8 mouse cellular contexts compared by ENCODE assay signal in genomic region chr7:128004487-128005362, GRCm38 (mm10). TPM values are rescaled to one million over a fixed set of nuclear protein-coding genes. Genes with fewer than 3 reads are reported as not detected.
DNase-seq lines count a peak whose midpoint lies in the region; ATAC-seq and TF ChIP-seq lines count a peak whose summit lies in the region.

No protein-coding gene starts in this region.

- no peak overlapping the region for H3K9ac ChIP-seq in lung, embryonic 15.5 days

- 20% methylated on average over 35 of the region's 35 CpGs for WGBS in lung, embryonic 15.5 days
- WGBS in thymus, adult 2 months = 50% methylated on average over 35 of the region's 35 CpGs

- TF ChIP-seq CTCF in thymus, adult 2 months (IDR thresholded peaks at IDR 0.05; ENCODE audit: borderline replicate concordance, control insufficient read depth, extremely low read depth, insufficient read depth, low read length, poor library complexity) = no peak

- H3K9me3 ChIP-seq in lung, embryonic 15.5 days = no peaks in the 10 kb centered on the region

- H3K27me3 ChIP-seq in lung, embryonic 15.5 days = peaks cover 4% of the 10 kb centered on the region; the same call in 1 of the 2 replicates
- no peaks in the 10 kb centered on the region for H3K27me3 ChIP-seq in thymus, adult 2 months (ENCODE audit: control insufficient read depth, insufficient read depth, low read length)

- H3K27ac ChIP-seq in lung, embryonic 15.5 days = peak overlapping the region; percentile 79
- no peak overlapping the region for H3K27ac ChIP-seq in thymus, adult 2 months (ENCODE audit: control insufficient read depth, insufficient read depth, low read length)

- peak overlapping the region; percentile 12; the same call in 1 of the 2 replicates for H3K4me3 ChIP-seq in lung, embryonic 15.5 days
- peak overlapping the region; percentile 10; the same call in 1 of the 2 replicates for H3K4me3 ChIP-seq in thymus, adult 2 months (ENCODE audit: control insufficient read depth, insufficient read depth, low read length)

- DNase-seq in cerebellum, adult 9-10 months = peak; percentile 16
- DNase-seq in cerebellum, adult 8-10 months = no peak
- peak; percentile 69 for DNase-seq in gastrocnemius, postnatal 25 days
- peak; percentile 87 for DNase-seq in kidney, adult 11 months
- DNase-seq in thymus, adult 2 months = peak; percentile 51
- no peak for DNase-seq in frontal cortex, adult 2 months (ENCODE audit: extremely low spot score in 1 of 2, low spot score in 1 of 2)
- no peak for DNase-seq in B cell, adult 2 months

- H3K4me2 ChIP-seq in lung, embryonic 15.5 days = peak overlapping the region; percentile 46

- peaks cover 14% of the 10 kb centered on the region; the same call in 1 of the 2 replicates for H3K4me1 ChIP-seq in lung, embryonic 15.5 days
- H3K4me1 ChIP-seq in thymus, adult 2 months (replicated peaks; ENCODE audit: control insufficient read depth, insufficient read depth, low read length) = peaks cover 16% of the 10 kb centered on the region

- H3K36me3 ChIP-seq in lung, embryonic 15.5 days = no peaks in the 10 kb centered on the region
- no peaks in the 10 kb centered on the region for H3K36me3 ChIP-seq in thymus, adult 2 months (ENCODE audit: control insufficient read depth, insufficient read depth, low read length)

- TF ChIP-seq POLR2A in thymus, adult 2 months (IDR thresholded peaks at IDR 0.05; ENCODE audit: control insufficient read depth, extremely low read depth, insufficient read depth, low read length, poor library complexity) = no peak

- ATAC-seq in lung, embryonic 15.5 days (ENCODE audit: borderline replicate concordance, extremely low read depth, low FRiP score, low TSS enrichment) = peak; percentile 80; the same call in 1 of the 2 replicates

RNA-seq across cellular contexts. Expression of gene Trim72, which starts 1.0 kb away (rescaled TPM):
- 100 to 1,000 TPM; 235 to 294 TPM for total RNA-seq in gastrocnemius, postnatal 25 days (2021)
- 0.10 TPM in 1 of 2 replicates, not detected in the other for polyA plus RNA-seq in lung, embryonic 15.5 days (2015; fragmentation: Nextera tagmentation; extraction: Ambion mirVana)
- 1.4 and 13.4 TPM in 2 replicates for polyA plus RNA-seq in thymus, adult 2 months (2012; rRNA removed)
- 2.5 and 2.8 TPM in 2 replicates for polyA plus RNA-seq in frontal cortex, adult 2 months (2012; rRNA removed)

RNA-seq across cellular contexts. Expression of gene Pycard, which starts 11.1 kb away (rescaled TPM):
- total RNA-seq in gastrocnemius, postnatal 25 days (2021) = under 1 TPM; 0.72 to 0.82 TPM
- 35.0 and 37.6 TPM in 2 replicates for polyA plus RNA-seq in lung, embryonic 15.5 days (2015; fragmentation: Nextera tagmentation; extraction: Ambion mirVana)
- polyA plus RNA-seq in thymus, adult 2 months (2012; rRNA removed) = 420 and 521 TPM in 2 replicates
- 7.5 and 10.1 TPM in 2 replicates for polyA plus RNA-seq in frontal cortex, adult 2 months (2012; rRNA removed)

RNA-seq across cellular contexts. Expression of gene Fus, which starts 37.5 kb away (rescaled TPM):
- total RNA-seq in gastrocnemius, postnatal 25 days (2021) = 10 to 100 TPM; 76.2 to 78.4 TPM
- polyA plus RNA-seq in lung, embryonic 15.5 days (2015; fragmentation: Nextera tagmentation; extraction: Ambion mirVana) = 428 and 443 TPM in 2 replicates
- 478 and 527 TPM in 2 replicates for polyA plus RNA-seq in thymus, adult 2 months (2012; rRNA removed)
- polyA plus RNA-seq in frontal cortex, adult 2 months (2012; rRNA removed) = 446 and 481 TPM in 2 replicates

RNA-seq across cellular contexts. Expression of gene Itgam, which starts 57.7 kb away (rescaled TPM):
- 1 to 10 TPM; 1.1 to 2.6 TPM for total RNA-seq in gastrocnemius, postnatal 25 days (2021)
- 1.4 and 1.5 TPM in 2 replicates for polyA plus RNA-seq in lung, embryonic 15.5 days (2015; fragmentation: Nextera tagmentation; extraction: Ambion mirVana)
- 7.9 and 9.6 TPM in 2 replicates for polyA plus RNA-seq in thymus, adult 2 months (2012; rRNA removed)
- 9.4 and 14.6 TPM in 2 replicates for polyA plus RNA-seq in frontal cortex, adult 2 months (2012; rRNA removed)

RNA-seq across cellular contexts. Expression of gene Gm49368, which starts 57.8 kb away (rescaled TPM):
- total RNA-seq in gastrocnemius, postnatal 25 days (2021) = not detected
- not detected in 2 replicates for polyA plus RNA-seq in lung, embryonic 15.5 days (2015; fragmentation: Nextera tagmentation; extraction: Ambion mirVana)
- polyA plus RNA-seq in thymus, adult 2 months (2012; rRNA removed) = 0.03 TPM in 1 of 2 replicates, not detected in the other
- 0.02 TPM in 1 of 2 replicates, not detected in the other for polyA plus RNA-seq in frontal cortex, adult 2 months (2012; rRNA removed)

Comparison
In these comparisons a context has a peak if more than half of its experiments do, and no peak if none do; other contexts are left out.
1. DNase-seq: peak in cerebellum, adult 9-10 months (single experiment), gastrocnemius, postnatal 25 days (single experiment), kidney, adult 11 months (single experiment) and thymus, adult 2 months (single experiment); none in cerebellum, adult 8-10 months (single experiment), frontal cortex, adult 2 months (0 of 2) and B cell, adult 2 months (0 of 2).
2. RNA of gene Pycard, which starts 11.1 kb away (polyA plus RNA-seq): 420 to 521 TPM in thymus, adult 2 months; 35.0 to 37.6 TPM in lung, embryonic 15.5 days and 7.5 to 10.1 TPM in frontal cortex, adult 2 months; every median in the first group is over 10 times any median in the second.